Mouse (Mus musculus) midbrain, embryonic 12.5 days (tissue): Measurements from ENCODE around the gene Bglap2. TPM values are rescaled to one million over a fixed set of nuclear protein-coding genes. Genes with fewer than 3 reads are reported as not detected.

ENCODE experiments used
- ATAC-seq: fragments of 200-750 bp; cut with Nextera tagmentation; 2 replicates; pipeline ENCODE4 v1.8.0; 2017; ENCODE audit warnings: low read depth, moderate TSS enrichment, moderate library complexity; ENCODE audit not compliant: low FRiP score
- H3K27ac ChIP-seq: fragments of 300-500 bp; sonication (generic); replicated peaks from 2 replicates; pipeline ENCODE4 v1.5.1; 2016; ENCODE audit warnings: mild to moderate bottlenecking
- H3K27me3 ChIP-seq: fragments of 300-500 bp; sonication (generic); 2 replicates; pipeline ENCODE4 v1.6.1; 2016; ENCODE audit warnings: mild to moderate bottlenecking
- H3K36me3 ChIP-seq: fragments of 300-500 bp; sonication (generic); 2 replicates; pipeline ENCODE4 v1.6.1; 2016
- H3K4me1 ChIP-seq: fragments of 300-500 bp; sonication (generic); 2 replicates; pipeline ENCODE4 v1.6.1; 2016
- H3K4me2 ChIP-seq: fragments of 300-500 bp; sonication (generic); replicated peaks from 2 replicates; pipeline ENCODE4 v1.6.1; 2016; ENCODE audit warnings: mild to moderate bottlenecking, moderate library complexity
- H3K4me3 ChIP-seq: fragments of 300-500 bp; sonication (generic); 2 replicates; pipeline ENCODE4 v1.5.1; 2016; ENCODE audit warnings: mild to moderate bottlenecking
- H3K9ac ChIP-seq: fragments of 300-500 bp; sonication (generic); replicated peaks from 2 replicates; pipeline ENCODE4 v1.6.1; 2016; ENCODE audit warnings: mild to moderate bottlenecking, moderate library complexity
- H3K9me3 ChIP-seq: fragments of 300-500 bp; sonication (generic); 2 replicates; pipeline ENCODE4 v1.6.1; 2016; ENCODE audit warnings: mild to moderate bottlenecking
- WGBS: fragments of 180-500 bp; shearing (Covaris S2); methylation state at CpG from one replicate; pipeline ENCODE4 v1.1.7; 2016; 5-methylcytosine and 5-hydroxymethylcytosine counted together
- polyA plus RNA-seq: library from polyadenylated mRNA; unstranded; fragments of >200 nt; fragmentation: Nextera tagmentation; extraction: Ambion mirVana; gene quantifications from 2 replicates; pipeline ENCODE4 v1.2.1, GENCODE M21; 2016

Bglap2 gene
- polyA plus RNA-seq, 1 experiment from 2014 or later = not detected

DNA sequence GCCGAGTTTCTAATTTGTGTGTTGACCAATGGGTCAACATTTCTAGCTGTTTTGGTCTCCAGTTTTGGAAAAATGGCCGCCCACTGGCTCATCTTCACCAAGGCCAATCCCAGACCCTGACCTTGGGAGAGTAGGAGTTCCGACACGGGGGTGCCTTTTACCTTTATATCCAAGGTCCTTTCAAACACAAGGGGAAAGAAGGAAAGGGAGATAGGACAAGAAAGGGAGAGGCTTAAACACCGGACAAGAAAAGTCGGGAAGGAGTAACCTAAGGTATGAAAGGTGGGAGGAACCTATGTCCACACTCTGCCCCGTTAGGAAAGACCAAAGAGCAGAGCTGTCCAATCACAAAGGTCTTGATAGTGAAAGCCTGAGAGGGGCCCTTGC lies 32.1 kb upstream of the Bglap2 start:
- Histone ChIP-seq H3K4me3 (peak overlapping the region; percentile 79), H3K4me1 (peaks cover 23% of the 10 kb centered on the region), H3K27ac (peak overlapping the region; percentile 85), H3K9me3 (no peaks in the 10 kb centered on the region), H3K36me3 (peaks cover 37% of the 10 kb centered on the region), H3K9ac (peak overlapping the region; percentile 87), H3K4me2 (peak overlapping the region; percentile 70), H3K27me3 (no peaks in the 10 kb centered on the region)
- WGBS = 28% methylated on average over 7 of the region's 7 CpGs
- ATAC-seq = no peak

- Histone ChIP-seq H3K27ac (peak within 1 kb of the TSS; percentile 85), H3K4me1 (peaks cover 23% of the 10 kb centered on the region), H3K4me3 (peak within 1 kb of the TSS; percentile 79), H3K27me3 (no peaks in the 10 kb centered on the region), H3K9me3 (no peaks in the 10 kb centered on the region), H3K36me3 (peaks cover 32% of the 10 kb centered on the region), H3K9ac (peak within 1 kb of the TSS; percentile 87), H3K4me2 (peak within 1 kb of the TSS; percentile 70)
- under 1% methylated on average over 54 of the region's 54 CpGs for WGBS
- ATAC-seq = peak; percentile 92
Observed at GRCm38 (mm10) chr3:88409741-88410644, 31.5 kb upstream of the Bglap2 start, which contains the start of gene Pmf1. Pmf1 (minus strand) TSS chr3:88410331.

GRCm38 (mm10) chr3:88408953-88409352 lies 30.5 kb upstream of the Bglap2 start:
- H3K27ac ChIP-seq = no peak overlapping the region
- H3K27me3 ChIP-seq = no peaks in the 10 kb centered on the region
- peak overlapping the region; percentile 79 for H3K4me3 ChIP-seq
- H3K9ac ChIP-seq = peak overlapping the region; percentile 87; the same call in 1 of the 2 replicates
- 75% methylated on average over 5 of the region's 5 CpGs for WGBS
- H3K4me2 ChIP-seq = peak overlapping the region; percentile 70
- no peak for ATAC-seq
- no peaks in the 10 kb centered on the region for H3K9me3 ChIP-seq
- H3K36me3 ChIP-seq = peaks cover 28% of the 10 kb centered on the region
- peaks cover 23% of the 10 kb centered on the region for H3K4me1 ChIP-seq

GRCm38 (mm10) chr3:88407529-88407928 lies 29.0 kb upstream of the Bglap2 start:
- Histone ChIP-seq H3K9me3 (no peaks in the 10 kb centered on the region), H3K4me2 (no peak overlapping the region), H3K36me3 (peaks cover 17% of the 10 kb centered on the region), H3K27ac (0 out of 2 replicates have a peak overlapping the region, but pooled peaks have one; percentile 11), H3K4me3 (no peak overlapping the region), H3K27me3 (no peaks in the 10 kb centered on the region), H3K4me1 (peaks cover 23% of the 10 kb centered on the region), H3K9ac (no peak overlapping the region)
- WGBS = 62% methylated on average over 7 of the region's 7 CpGs
- ATAC-seq = no peak

DNA sequence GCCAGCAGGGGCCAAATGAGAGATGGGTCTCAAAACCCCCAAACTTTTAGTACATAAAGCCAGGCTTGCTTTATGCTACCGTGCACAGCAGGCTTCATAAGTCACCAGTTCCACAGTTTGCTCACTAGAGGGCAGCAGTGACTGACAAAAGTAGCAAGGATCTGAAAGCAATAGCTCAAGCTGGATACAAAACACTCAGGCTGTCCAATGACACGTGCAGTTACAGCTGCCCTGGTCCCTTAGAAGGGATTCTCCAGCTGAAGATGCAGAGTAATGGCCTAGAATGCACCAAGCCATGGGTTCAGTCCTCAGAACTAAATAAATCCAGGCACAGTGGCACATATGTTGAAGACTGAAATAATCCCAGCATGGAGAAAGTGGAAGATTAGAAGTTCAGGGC lies 28.6 kb upstream of the Bglap2 start:
- peaks cover 23% of the 10 kb centered on the region for H3K4me1 ChIP-seq
- 0 out of 2 replicates have a peak overlapping the region, but pooled peaks have one; percentile 11 for H3K27ac ChIP-seq
- WGBS = 0% methylated on average over 2 of the region's 2 CpGs
- H3K9ac ChIP-seq = no peak overlapping the region
- H3K4me3 ChIP-seq = no peak overlapping the region
- H3K27me3 ChIP-seq = no peaks in the 10 kb centered on the region
- H3K36me3 ChIP-seq = peaks cover 12% of the 10 kb centered on the region
- no peak overlapping the region for H3K4me2 ChIP-seq
- 0 out of 2 replicates have a peak, but pooled peaks have one; percentile 11 for ATAC-seq
- no peaks in the 10 kb centered on the region for H3K9me3 ChIP-seq

DNA sequence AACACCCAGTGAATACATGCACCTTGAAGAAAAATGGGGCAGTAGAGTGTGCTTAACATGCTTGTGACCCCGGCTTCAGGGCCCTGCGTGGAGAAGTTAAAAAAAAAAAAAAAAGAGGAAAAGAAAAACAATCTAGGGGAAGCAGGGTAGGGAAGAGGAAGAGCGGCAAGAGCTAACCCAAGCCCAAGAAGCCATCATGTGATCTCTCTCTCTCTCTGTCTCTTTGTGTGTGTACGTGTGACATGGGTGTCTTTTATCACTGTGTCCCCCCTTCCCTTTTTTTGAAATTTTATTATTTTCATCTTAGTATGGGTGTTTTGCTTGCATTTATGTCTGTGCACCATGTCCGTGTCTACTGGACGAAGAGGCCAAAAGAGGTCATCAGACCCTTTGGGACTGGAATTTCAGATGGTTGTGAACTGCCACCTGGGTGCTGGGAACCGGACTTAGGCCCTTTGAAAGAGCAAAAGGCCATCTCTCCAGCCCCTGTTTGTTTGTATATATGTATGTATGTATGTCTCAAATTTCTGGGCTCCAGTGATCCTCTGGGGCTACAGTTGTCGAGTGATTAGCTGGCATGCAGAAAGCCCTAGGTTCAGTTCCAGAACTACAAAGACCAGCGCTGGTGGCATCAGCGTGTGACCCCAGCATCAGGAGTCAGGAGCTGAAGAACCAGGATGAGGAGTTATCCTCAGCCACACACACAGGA lies 25.2 kb upstream of the Bglap2 start:
- H3K4me1 ChIP-seq = peaks cover 8% of the 10 kb centered on the region
- H3K27me3 ChIP-seq = no peaks in the 10 kb centered on the region
- no peak overlapping the region for H3K27ac ChIP-seq
- peaks cover 10% of the 10 kb centered on the region; the same call in 1 of the 2 replicates for H3K36me3 ChIP-seq
- H3K9me3 ChIP-seq = no peaks in the 10 kb centered on the region
- no peak overlapping the region for H3K4me2 ChIP-seq
- no peak overlapping the region for H3K4me3 ChIP-seq
- 95% methylated on average over 10 of the region's 10 CpGs for WGBS
- no peak overlapping the region for H3K9ac ChIP-seq
- ATAC-seq = no peak

GRCm38 (mm10) chr3:88398666-88399065 lies 20.2 kb upstream of the Bglap2 start:
- Histone ChIP-seq H3K9me3 (no peaks in the 10 kb centered on the region), H3K27me3 (no peaks in the 10 kb centered on the region), H3K36me3 (peaks cover 17% of the 10 kb centered on the region), H3K4me3 (no peak overlapping the region), H3K4me2 (no peak overlapping the region), H3K4me1 (no peaks in the 10 kb centered on the region), H3K27ac (no peak overlapping the region), H3K9ac (no peak overlapping the region)
- 77% methylated on average over 2 of the region's 2 CpGs for WGBS
- ATAC-seq = no peak

GRCm38 (mm10) chr3:88395742-88396141 lies 17.2 kb upstream of the Bglap2 start:
- no peak overlapping the region for H3K27ac ChIP-seq
- H3K4me1 ChIP-seq = no peaks in the 10 kb centered on the region

DNA sequence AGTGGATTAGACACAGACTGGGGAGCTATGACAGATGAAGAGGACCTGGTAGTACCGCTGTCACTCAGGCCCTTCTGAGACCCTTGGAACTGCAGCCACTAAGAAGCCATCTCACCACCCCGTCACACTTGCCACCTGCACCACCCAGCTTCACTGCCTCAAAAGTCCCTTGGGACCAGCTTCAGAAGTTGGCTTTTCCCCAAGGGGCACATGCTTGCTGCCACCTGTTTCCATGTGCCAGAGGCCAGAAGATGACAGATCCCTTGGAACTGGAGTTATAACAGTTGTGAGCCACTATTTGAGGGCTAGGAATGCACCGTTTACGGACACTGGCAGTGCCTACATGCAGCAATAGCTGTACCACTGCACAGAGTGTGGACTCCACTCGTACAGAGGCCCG lies 16.8 kb upstream of the Bglap2 start:
- H3K27ac ChIP-seq = no peak overlapping the region
- WGBS = 94% methylated on average over 6 of the region's 6 CpGs
- no peaks in the 10 kb centered on the region for H3K4me1 ChIP-seq
- no peaks in the 10 kb centered on the region for H3K9me3 ChIP-seq
- ATAC-seq = no peak
- H3K4me3 ChIP-seq = no peak overlapping the region
- H3K36me3 ChIP-seq = peaks cover 15% of the 10 kb centered on the region; the same call in 1 of the 2 replicates
- H3K27me3 ChIP-seq = no peaks in the 10 kb centered on the region
- H3K4me2 ChIP-seq = no peak overlapping the region
- H3K9ac ChIP-seq = no peak overlapping the region

More at GRCm38 (mm10) chr3:88395742-88396141, 17.2 kb upstream of the Bglap2 start:
- H3K27me3 ChIP-seq = no peaks in the 10 kb centered on the region
- no peak overlapping the region for H3K4me3 ChIP-seq
- H3K9ac ChIP-seq = no peak overlapping the region
- 94% methylated on average over 8 of the region's 8 CpGs for WGBS
- ATAC-seq = no peak
- H3K9me3 ChIP-seq = no peaks in the 10 kb centered on the region
- H3K36me3 ChIP-seq = peaks cover 17% of the 10 kb centered on the region; the same call in 1 of the 2 replicates
- H3K4me2 ChIP-seq = no peak overlapping the region

GRCm38 (mm10) chr3:88393776-88394375 lies 15.4 kb upstream of the Bglap2 start:
- Histone ChIP-seq H3K9ac (no peak overlapping the region), H3K27ac (no peak overlapping the region), H3K4me3 (no peak overlapping the region), H3K4me2 (no peak overlapping the region), H3K4me1 (no peaks in the 10 kb centered on the region), H3K9me3 (no peaks in the 10 kb centered on the region), H3K36me3 (peaks cover 18% of the 10 kb centered on the region; the same call in 1 of the 2 replicates), H3K27me3 (no peaks in the 10 kb centered on the region)
- no peak for ATAC-seq
- WGBS = 93% methylated on average over 9 of the region's 9 CpGs

DNA sequence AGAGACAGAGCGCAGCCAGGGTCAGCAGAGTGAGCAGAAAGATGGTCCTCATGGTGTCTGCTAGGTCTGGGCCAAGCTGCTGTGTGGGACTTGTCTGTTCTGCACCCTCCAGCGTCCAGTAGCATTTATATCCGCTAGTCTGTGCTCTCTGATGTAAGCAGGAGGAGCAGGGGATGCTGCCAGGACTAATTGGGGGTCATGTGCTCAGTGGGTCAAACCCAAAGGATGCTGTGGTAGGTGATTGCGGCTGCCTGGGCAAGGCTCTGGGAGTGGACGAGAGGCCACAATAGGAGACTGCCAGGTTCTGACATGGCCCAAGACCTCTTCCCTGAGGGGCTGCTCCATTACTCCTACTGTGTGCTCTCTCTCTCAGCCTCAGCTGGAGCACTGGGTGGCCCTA lies 5.9 kb upstream of the Bglap2 start, which contains the start of gene Bglap:
Bglap (minus strand) TSS at position 101 of the 400 bp plus-strand sequence.
- 0 out of 2 replicates have a peak, but pooled peaks cover 4% of the 10 kb centered on the region for H3K4me1 ChIP-seq
- 87% methylated on average over 5 of the region's 5 CpGs for WGBS
- no peak within 1 kb of the TSS for H3K27ac ChIP-seq
- H3K9me3 ChIP-seq = no peaks in the 10 kb centered on the region
- no peak for ATAC-seq
- H3K4me3 ChIP-seq = no peak within 1 kb of the TSS
- no peak within 1 kb of the TSS for H3K4me2 ChIP-seq
- H3K36me3 ChIP-seq = no peaks in the 10 kb centered on the region
- H3K27me3 ChIP-seq = no peaks in the 10 kb centered on the region
- H3K9ac ChIP-seq = no peak within 1 kb of the TSS
